Mouse (Mus musculus) embryonic fibroblast, embryonic 13.5 days (primary cell): ENCODE results near the gene Catsperd.

ENCODE experiments used
- CTCF ChIP-seq: IDR thresholded peaks from 2 replicates; pipeline ENCODE4 v1.5.1; 2011; ENCODE audit warnings: mild to moderate bottlenecking, control low read depth, low read length, moderate library complexity, borderline replicate concordance; ENCODE audit not compliant: insufficient read depth
- POLR2A ChIP-seq: IDR thresholded peaks from 2 replicates; pipeline ENCODE4 v1.6.1; 2011; ENCODE audit warnings: low read depth, mild to moderate bottlenecking, control low read depth, low read length, moderate library complexity

DNA sequence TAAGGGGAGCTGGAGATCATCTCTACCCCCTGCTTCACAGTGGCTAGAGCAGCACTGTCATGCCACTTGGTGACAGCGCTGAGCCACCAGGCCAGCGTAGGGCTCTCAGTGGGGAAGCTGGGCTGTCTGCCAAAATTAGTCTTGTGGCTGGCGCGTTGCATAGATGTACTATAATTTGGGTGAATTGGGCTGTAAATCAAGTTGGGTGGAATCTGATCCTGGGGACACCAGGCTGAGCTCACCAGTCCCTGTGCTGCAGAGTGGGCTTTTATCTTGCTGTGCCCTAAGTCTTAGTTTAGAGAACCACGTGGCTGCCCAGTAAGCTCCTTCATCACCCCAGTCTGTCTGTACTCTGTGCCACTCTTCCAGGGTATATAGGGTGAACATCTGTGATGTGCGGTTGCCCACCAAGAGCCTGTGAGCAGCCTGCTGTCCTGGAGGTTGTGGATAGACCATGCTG, 65.9 kb downstream of the Catsperd start:
- TF ChIP-seq CTCF = no peak; the same call in 1 of the 2 replicates
- no peak for TF ChIP-seq POLR2A
